Mouse (Mus musculus): ENCODE results near the gene Smoc2. TPM values are rescaled to one million over a fixed set of nuclear protein-coding genes. Genes with fewer than 3 reads are reported as not detected.

The Smoc2 gene
- total and polyA plus RNA-seq, 3 experiments: not detected

DNA sequence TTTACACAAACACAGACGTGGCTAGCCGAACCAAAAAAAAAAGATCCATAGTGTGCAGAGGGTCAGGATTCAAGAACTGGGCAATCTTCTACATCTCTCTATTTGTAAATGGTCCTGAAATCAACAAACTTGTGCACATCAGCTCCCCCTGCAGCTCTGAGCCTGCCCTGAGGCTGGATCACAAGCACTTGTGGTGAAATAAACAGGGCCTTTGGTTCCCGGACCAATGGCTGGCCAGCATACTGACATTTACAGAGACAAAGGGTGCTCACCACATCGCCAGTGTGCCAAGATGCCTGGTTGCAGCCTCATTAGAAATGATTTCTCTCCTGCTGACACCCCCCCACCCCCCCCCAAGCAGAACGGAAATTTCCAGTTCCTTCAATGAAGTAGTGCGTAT lies 23.1 kb downstream of the Smoc2 start:
- no peaks in the 10 kb centered on the region for H3K27me3 ChIP-seq (ENCODE audit: control insufficient read depth in 1 of 2, insufficient read depth in 2 of 2, low read length in 2 of 2)
- H3K9me3 ChIP-seq (replicated peaks; ENCODE audit: insufficient read depth, low read length): no peaks in the 10 kb centered on the region
- no peak for DNase-seq (ENCODE audit: low read depth, low spot score)
- no peaks in the 10 kb centered on the region for H3K79me2 ChIP-seq (ENCODE audit: control insufficient read depth, insufficient read depth, low read length, poor library complexity)
- TF ChIP-seq GABPA (IDR thresholded peaks at IDR 0.05; ENCODE audit: low read depth, low read length) (no peak), CHD2 (IDR thresholded peaks at IDR 0.05; ENCODE audit: low read length) (no peak), MAZ (IDR thresholded peaks at IDR 0.05; ENCODE audit: low read depth, low read length) (no peak), NRF1 (IDR thresholded peaks at IDR 0.05; ENCODE audit: insufficient read depth, low read depth, low read length, poor library complexity, severe bottlenecking) (no peak), POLR2AphosphoS2 (IDR thresholded peaks at IDR 0.05; ENCODE audit: low read length) (no peak), KAT2A (conservative IDR thresholded peaks at IDR 0.05; ENCODE audit: low read depth, low read length) (no peak), NELFE (IDR thresholded peaks at IDR 0.05; ENCODE audit: low read depth, low read length) (no peak), BHLHE40 (IDR thresholded peaks at IDR 0.05; ENCODE audit: borderline replicate concordance, low read depth, low read length) (no peak), MAX (IDR thresholded peaks at IDR 0.05; ENCODE audit: low read length) (no peak), USF1 (IDR thresholded peaks at IDR 0.05; ENCODE audit: low read depth, low read length) (no peak), ZNF384 (IDR thresholded peaks at IDR 0.05; ENCODE audit: low read depth, low read length) (no peak), ZC3H11A (IDR thresholded peaks at IDR 0.05; ENCODE audit: low read depth, low read length) (no peak), RCOR1 (IDR thresholded peaks at IDR 0.05; ENCODE audit: low read depth, low read length) (no peak), MYC (IDR thresholded peaks at IDR 0.05; ENCODE audit: low read depth, low read length) (no peak), GATA1 (IDR thresholded peaks at IDR 0.05; ENCODE audit: low read depth, low read length) (no peak), ELF1 (IDR thresholded peaks at IDR 0.05; ENCODE audit: low read depth, low read length) (no peak), ZMIZ1 (IDR thresholded peaks at IDR 0.05; ENCODE audit: low read depth, low read length) (no peak), TBP (IDR thresholded peaks at IDR 0.05; ENCODE audit: low read depth, low read length) (no peak), TAL1 (IDR thresholded peaks at IDR 0.05; ENCODE audit: low read length) (no peak), CTCF (IDR thresholded peaks at IDR 0.05 in 2 of 3, conservative IDR thresholded peaks at IDR 0.05 in 1 of 3; ENCODE audit: control insufficient read depth in 1 of 3, insufficient read depth in 1 of 3, low read depth in 2 of 3, low read length in 3 of 3, poor library complexity in 1 of 3, severe bottlenecking in 1 of 3) (no peak)
- no peak overlapping the region for H3K27ac ChIP-seq (ENCODE audit: control insufficient read depth, low read depth, low read length)
- no peak overlapping the region for H3K9ac ChIP-seq (ENCODE audit: control insufficient read depth, low read depth, low read length, poor library complexity, severe bottlenecking)
- no peaks in the 10 kb centered on the region for H3K4me1 ChIP-seq (ENCODE audit: control insufficient read depth in 1 of 2, insufficient read depth in 2 of 2, low read length in 2 of 2)
- H3K4me3 ChIP-seq (ENCODE audit: control insufficient read depth in 1 of 2, insufficient read depth in 1 of 2, low read depth in 2 of 2, low read length in 2 of 2): no peak overlapping the region
- H3K36me3 ChIP-seq (ENCODE audit: control insufficient read depth in 1 of 2, insufficient read depth in 2 of 2, low read length in 2 of 2): no peaks in the 10 kb centered on the region

DNA sequence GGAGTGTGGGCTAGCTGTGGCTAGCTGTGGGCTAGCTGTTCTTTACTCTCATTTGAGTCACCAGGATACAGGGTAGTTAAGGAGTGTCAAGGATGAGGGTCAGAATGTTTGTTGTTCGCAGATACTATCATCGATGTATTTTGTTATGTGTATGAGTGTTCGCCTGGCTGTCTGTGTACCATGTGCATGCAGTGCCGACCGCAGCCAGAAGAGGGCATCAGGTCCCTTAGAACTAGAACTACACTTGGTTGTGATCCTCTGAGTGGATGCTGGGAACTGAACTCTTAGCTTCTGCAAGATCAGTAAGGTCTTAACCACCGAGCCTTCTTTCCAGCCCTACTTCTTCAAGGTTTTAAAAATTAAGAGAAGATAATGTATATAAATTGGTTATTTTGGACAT lies 24.4 kb downstream of the Smoc2 start:
- peak; percentile 4 for DNase-seq (ENCODE audit: low read depth, low spot score)
- Histone ChIP-seq H3K27ac (ENCODE audit: control insufficient read depth, low read depth, low read length) (no peak overlapping the region), H3K27me3 (ENCODE audit: control insufficient read depth in 1 of 2, insufficient read depth in 2 of 2, low read length in 2 of 2) (no peaks in the 10 kb centered on the region), H3K36me3 (ENCODE audit: control insufficient read depth in 1 of 2, insufficient read depth in 2 of 2, low read length in 2 of 2) (no peaks in the 10 kb centered on the region), H3K4me1 (ENCODE audit: control insufficient read depth in 1 of 2, insufficient read depth in 2 of 2, low read length in 2 of 2) (no peaks in the 10 kb centered on the region), H3K9ac (ENCODE audit: control insufficient read depth, low read depth, low read length, poor library complexity, severe bottlenecking) (no peak overlapping the region), H3K79me2 (ENCODE audit: control insufficient read depth, insufficient read depth, low read length, poor library complexity) (no peaks in the 10 kb centered on the region), H3K9me3 (replicated peaks; ENCODE audit: insufficient read depth, low read length) (no peaks in the 10 kb centered on the region), H3K4me3 (ENCODE audit: control insufficient read depth in 1 of 2, insufficient read depth in 1 of 2, low read depth in 2 of 2, low read length in 2 of 2) (no peak overlapping the region)
- no peak for TF ChIP-seq MAZ (IDR thresholded peaks at IDR 0.05; ENCODE audit: low read depth, low read length)
- no peak for TF ChIP-seq GATA1 (IDR thresholded peaks at IDR 0.05; ENCODE audit: low read depth, low read length)
- TF ChIP-seq CTCF (IDR thresholded peaks at IDR 0.05 in 2 of 3, conservative IDR thresholded peaks at IDR 0.05 in 1 of 3; ENCODE audit: control insufficient read depth in 1 of 3, insufficient read depth in 1 of 3, low read depth in 2 of 3, low read length in 3 of 3, poor library complexity in 1 of 3, severe bottlenecking in 1 of 3): peak in 2 of 3 experiments; percentile 16 to 35; a peak in 4 of 6 replicates
- no peak for TF ChIP-seq TCF12 (IDR thresholded peaks at IDR 0.05; ENCODE audit: low read depth, low read length)

Measured in MEL (cell line).